Mouse (Mus musculus) thymus, adult 2 months (tissue): ENCODE measurements at regions not wholly inside any gene's neighbourhood (a gene's known extent, or its start where the extent isn't known, plus 50 kb on each side); places are given as distances from the start of the nearest gene placed in this dataset.

Experiments used
- CTCF ChIP-seq: fragments of 200-500 bp; IDR thresholded peaks from 2 replicates; pipeline ENCODE4 v1.5.1; 2012; ENCODE audit warnings: mild to moderate bottlenecking, control low read depth, low read length, moderate library complexity, borderline replicate concordance; ENCODE audit not compliant: control insufficient read depth, poor library complexity, insufficient read depth; ENCODE audit errors: extremely low read depth
- POLR2A ChIP-seq: fragments of 200-500 bp; IDR thresholded peaks from 2 replicates; pipeline ENCODE4 v1.6.1; 2012; ENCODE audit warnings: mild to moderate bottlenecking, low read length, control low read depth, moderate library complexity; ENCODE audit not compliant: control insufficient read depth, poor library complexity, insufficient read depth; ENCODE audit errors: extremely low read depth

GRCm38 (mm10) chr15:88532008-88532407 is 68.1 kb upstream of the Zdhhc25 start:
- TF ChIP-seq CTCF (no peak), POLR2A (no peak)
